Mouse (Mus musculus) yolk sac, embryonic 10.5 days (tissue): Measurements from ENCODE around the gene Hist1h3f.

Experiments used
- DNase-seq: peaks from one replicate; pipeline ENCODE4 v3.0.0-alpha.2; 2017; ENCODE audit warnings: low spot score

The Hist1h3f gene

DNA sequence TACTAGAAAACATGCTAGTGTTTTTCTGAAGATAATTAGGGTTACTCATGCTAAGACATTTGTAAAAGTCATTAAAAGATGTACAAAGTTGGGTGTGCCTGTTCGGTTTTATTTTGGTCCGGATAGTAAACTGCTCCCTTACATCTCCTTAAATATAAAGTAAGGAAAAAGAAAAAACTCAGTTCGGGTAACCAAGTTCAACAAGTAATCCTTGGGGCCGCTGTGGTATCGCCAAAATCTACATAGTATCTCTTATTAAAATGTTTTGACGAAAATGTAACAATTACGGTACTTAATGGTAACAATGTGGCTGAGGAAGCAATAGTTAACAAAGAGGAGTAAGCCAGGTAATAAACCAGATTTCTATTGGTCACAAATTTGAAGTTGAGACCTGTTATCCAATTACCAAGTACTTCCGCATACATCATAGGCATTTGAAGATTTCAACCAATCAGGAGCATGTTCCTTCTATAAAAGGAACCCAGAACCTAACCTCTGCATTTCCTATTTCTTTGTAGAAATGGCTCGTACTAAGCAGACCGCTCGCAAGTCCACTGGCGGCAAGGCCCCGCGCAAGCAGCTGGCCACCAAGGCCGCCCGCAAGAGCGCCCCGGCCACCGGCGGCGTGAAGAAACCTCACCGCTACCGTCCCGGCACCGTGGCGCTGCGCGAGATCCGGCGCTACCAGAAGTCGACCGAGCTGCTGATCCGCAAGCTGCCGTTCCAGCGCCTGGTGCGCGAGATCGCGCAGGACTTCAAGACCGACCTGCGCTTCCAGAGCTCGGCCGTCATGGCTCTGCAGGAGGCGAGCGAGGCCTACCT, at the start of gene Hist1h3f:
Hist1h3f (plus strand) TSS at position 88 of the 822 bp plus-strand sequence.
- DNase-seq, result peak; percentile 92

DNA sequence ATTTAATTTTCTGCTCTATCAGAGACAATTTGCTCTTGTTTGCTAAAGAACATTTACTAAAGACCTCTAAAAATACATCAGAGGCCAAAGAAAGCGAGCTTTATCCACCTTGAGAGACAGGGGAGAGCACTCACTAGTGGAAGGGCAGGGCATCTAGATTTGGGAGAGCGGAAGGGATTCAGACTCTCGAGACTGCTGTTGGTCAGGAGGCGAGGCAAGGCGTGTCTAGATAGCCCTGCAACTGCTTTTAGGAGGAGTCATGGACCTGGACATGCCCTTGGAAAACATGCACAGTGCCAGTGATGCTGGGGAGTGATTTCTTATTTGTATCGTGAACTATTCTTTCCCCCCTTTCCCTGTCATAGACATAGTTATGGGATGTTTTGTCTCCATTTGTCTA, 48.3 kb upstream of the Hist1h3f start:
- no peak for DNase-seq

DNA sequence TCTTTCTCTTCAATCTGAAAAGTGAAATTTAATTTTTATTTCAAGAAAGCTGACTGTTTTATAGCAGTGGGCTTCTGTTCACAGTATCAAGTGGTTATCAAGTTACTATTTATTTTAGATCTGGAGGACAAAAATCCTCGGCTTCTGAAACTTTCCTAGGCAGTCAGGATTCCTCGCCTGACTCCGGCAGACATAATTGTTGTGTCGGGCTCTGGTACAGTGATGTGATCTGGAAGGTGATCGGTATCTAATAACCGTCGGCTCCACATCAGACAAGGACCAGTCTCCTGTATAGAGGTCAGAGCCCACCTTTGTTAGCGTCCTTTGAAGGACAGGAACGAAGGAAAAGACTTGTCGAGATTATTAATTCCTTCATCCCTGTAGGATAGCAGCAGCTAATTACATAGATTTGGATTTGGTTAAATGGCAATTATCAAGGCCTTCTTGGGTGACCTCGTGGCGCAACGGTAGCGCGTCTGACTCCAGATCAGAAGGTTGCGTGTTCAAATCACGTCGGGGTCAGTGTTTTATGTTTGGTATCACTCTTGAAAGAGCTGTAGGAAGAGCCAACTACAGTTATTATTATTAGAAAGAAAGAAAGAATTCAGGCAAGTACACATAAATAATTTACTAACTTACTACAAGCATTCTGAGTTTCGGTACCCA, 46.1 kb upstream of the Hist1h3f start:
- peak; percentile 80 for DNase-seq

DNA sequence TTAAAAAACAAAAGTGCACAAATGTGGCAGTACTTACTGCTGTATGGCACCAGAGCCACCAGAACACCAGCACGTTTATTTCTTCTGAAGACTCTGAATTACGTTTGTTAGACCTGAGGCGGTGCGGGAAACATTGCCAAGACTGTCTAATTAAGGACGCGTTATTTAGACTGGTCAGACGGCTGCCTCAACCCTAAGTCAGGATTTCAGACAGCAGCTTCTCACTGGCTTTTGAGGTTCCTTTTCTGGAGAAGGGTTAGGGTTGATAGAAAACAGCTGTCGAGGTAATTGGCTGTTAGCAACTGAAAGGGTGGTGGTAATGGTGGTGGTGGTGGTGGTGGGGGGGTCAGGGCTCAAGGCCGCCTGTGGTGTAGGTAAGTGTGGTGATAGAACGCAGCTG, 45.2 kb upstream of the Hist1h3f start:
- DNase-seq, result no peak

DNA sequence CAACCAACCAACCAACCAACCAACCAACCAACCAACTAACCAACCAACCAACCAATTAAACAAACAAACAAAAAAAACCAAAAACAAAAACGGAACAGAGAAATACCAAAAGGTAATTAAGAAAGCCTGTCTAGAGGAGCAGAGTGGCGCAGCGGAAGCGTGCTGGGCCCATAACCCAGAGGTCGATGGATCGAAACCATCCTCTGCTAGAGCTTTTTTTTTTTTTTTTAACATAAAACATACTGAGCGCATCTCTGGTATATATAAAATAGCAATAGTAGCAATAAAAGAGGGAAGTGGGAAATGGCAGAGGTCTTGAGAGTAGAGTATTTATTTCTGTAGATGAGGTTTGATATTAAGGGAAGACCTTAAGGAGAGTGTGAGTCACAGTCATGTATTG, 43.9 kb upstream of the Hist1h3f start:
- DNase-seq, result no peak

DNA sequence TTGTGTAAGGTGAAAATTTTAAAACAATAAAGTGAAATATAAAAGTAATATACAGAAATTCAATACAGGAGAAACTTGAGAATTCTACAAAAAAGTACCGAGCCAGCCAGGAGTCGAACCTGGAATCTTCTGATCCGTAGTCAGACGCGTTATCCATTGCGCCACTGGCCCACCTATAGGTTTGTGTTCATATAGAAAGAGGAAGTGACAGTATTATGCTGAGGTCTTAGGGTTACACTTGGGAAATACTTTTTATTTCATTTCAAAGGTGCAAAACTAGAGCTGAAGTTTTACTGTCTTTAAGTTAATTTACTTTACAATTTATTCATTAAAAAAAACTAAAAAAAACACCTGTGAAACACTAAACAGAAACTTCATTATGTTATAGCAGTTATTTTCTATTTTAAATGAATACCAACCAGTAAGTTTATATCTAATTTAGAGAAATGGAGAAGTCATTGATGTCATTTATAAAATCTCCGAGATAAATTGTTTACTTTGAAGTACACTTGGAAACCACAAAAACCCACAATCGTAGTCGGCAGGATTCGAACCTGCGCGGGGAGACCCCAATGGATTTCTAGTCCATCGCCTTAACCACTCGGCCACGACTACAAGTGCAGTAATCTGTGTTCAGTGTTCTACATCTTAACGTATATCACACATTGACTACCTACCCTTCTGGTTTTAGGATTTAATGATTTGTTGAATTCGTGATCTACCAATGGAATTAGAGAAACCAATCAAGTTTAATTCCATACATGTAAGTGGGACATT, 43.2 kb upstream of the Hist1h3f start:
- peak; percentile 88 for DNase-seq

DNA sequence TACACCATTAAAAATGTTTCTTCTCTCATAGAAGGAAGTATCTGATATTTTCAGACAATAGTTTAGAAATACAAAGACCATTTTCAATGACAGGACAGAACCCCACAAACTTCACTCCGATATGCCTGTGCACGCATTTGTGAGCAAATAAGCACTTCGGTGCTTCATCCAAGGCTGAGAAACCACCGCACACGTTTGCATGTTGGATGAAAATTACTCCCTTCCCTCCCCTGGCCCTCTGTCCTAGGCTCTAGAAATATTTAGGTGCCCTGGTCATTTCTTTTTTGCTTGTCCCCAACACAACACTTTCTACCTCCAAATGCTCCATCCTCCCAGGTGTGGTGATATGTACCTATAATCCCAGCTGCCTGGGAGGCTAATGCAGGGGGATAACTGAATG, 42.3 kb upstream of the Hist1h3f start:
- DNase-seq, result no peak

DNA sequence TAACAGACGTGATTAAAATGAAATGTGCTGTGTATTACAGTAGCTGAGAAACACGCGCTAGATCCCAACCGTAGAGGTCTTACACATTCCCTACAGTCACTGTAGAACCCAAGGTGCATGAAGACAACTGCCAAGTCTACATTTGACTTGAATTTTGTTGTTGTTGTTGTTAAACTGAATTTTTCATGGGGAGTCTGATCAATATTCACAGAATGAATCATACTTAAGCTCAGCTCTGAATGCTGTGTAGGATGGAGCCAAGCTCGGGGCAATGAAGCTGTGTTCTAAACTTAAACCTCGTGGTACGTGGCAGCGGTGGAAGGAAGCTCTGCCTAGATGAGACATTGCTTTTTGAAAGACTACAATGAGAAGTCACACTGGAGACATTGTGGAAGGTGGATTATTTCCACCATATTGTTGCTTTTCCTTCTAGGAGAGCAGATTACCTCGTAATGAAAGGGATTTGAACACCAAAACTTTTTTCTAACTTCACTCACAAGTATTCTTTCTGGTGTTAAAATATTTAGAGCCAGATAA, 41.8 kb upstream of the Hist1h3f start:
- DNase-seq, result no peak

DNA sequence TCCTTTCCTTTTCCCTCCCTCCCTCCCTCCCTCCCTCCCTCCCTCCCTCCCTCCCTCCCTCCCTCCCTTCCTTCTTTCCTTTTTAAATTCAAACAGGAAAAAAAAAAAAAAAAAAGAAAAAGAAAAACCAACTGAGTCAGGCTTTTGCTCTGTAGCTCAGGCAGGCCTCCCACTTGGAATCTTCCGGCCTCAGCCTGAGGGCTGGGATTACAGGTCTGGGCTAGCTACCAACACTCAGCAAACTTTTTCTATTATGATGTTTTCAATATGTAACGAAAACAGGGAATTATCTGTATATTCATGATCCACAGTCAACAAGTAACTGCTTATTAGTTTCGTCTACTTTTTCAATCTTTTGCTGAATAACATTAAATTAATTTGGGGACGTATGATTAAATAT, 40.9 kb upstream of the Hist1h3f start:
- DNase-seq, result no peak

DNA sequence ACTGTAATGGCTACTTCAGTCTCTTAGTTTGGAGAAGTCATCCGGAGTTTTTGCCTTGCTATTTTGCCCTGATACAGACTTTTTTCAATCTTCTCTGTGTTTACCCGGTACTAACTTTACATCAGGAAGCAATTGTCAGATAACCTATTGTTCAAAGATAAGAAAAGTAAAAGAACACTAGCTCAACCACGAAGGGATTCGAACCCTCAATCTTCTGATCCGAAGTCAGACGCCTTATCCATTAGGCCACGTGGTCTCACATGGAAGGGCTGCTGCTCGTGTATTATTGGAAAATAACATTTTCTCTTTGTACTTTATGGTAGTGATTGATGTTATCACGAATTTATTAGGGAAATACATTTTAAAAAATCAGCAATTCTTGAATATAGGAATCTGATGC, 40.1 kb upstream of the Hist1h3f start:
- DNase-seq, result peak; percentile 76

DNA sequence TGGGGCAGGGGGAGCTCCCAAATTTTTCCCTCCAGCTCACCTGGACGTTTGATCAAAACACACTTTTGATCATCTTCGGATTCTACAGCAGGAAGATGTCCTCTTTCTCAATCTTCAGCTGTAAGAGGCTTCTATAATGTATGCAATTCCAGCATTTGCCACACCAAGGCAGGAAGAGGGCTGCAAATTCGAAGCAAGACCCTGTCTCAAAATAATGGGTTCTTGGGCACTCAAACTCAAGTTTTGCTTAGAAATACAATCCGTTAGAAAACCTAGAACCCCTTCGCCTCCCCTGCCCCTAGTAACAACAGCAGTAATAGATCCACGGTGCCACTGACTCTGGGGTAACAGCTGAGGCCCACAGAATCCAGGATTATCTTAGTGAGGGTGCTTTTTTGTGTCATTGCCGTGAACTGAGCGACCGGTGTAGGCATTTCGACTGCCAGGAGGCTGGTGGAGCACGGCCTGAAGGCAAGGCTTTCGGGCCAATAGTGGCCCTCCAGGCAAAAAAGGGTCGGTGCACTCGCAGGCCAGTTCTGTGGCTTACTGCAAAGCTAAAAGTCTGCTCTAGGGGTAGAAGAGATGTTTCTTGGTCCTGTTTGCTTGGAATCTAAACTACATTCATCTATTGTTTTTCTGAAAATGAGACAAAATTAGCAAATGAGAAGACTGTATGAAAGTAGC, 38.0 kb upstream of the Hist1h3f start:
- DNase-seq, result peak; percentile 42

DNA sequence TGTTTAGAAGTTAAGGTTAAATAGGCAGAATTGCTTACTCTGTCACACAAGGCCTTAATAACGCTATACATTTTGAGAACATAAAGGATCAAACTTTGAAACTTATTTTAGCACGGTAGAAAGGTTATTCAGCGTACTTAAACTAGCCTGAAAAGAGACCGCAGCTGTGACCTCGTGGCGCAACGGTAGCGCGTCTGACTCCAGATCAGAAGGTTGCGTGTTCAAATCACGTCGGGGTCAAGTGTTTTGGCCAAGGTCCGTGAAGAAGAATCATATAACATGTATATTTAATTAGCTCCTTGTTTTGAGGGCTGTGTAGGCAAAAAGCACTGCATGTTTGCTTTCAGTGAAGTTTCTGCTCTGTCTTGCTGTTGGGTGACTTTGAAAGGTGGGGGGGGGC, 37.5 kb upstream of the Hist1h3f start:
- DNase-seq, result peak; percentile 75

DNA sequence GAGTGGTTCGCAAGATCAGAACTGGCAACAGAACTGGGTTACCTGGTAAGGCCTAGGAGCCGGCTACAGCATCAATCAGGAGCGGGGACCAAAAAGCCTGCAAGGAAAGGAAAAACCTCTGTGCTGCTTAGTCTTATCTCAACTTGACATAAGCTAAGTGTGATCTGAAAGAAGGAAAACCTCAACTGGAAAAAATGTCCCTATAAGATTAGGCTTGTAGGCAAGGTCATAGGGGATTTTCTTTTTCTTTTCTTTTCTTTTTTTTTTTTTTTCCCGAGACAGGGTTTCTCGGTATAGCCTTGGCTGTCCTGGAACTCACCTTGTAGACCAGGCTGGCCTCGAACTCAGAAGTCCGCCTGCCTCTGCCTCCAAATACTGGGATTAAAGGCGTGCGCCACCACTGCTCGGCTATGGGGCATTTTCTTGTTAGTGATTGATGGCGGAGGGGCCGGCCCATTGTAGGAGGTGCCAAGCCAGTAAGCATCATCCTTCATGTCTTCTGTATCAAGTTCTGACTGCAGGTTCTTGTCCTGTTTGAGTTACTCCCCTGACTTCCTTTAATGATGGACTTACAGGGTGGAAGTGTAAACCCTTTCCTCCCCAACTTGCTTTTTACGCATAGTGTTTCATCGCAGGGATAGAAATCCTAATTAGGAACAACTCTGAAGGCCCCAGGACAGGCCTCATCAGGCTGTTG, 36.9 kb upstream of the Hist1h3f start:
- DNase-seq, result peak; percentile 79

DNA sequence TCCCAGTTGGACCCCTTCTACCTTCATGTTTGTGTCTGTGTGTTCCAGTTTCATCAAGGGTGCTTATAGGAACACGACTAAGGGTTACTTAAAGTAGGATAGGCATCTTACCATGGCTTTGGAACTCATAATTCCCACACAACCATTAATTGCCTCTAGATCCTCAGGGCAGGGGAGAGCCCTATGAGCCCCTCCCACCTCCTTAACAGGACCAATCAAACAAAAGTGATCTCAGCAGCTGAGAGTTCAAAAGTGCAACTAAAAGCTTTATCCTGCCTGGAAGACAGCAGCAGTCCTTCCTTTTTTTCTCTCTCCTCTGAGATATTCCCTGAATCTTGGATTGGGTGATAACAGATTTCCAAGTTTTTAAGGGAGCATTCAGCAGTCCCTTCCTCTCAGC, 33.7 kb upstream of the Hist1h3f start:
- no peak for DNase-seq

DNA sequence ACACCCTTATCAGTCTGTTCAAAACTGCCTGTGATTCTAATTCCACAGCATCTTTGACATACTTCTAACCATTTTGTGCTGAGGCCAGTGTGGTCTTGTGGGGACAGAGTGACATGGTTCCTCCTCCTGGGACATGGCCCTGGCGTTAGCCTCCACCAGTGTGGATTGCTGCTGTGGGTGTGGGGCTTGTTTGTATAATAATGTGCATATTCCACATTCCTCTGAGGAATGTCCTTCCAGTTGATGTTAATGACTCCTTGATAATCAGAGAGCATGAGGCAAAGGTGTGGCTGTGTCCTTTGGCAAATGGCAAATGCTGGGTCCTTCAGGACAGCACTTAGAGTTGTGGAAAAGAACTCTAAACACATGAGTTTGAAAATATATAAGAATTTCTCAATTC, 30.3 kb upstream of the Hist1h3f start:
- no peak for DNase-seq

DNA sequence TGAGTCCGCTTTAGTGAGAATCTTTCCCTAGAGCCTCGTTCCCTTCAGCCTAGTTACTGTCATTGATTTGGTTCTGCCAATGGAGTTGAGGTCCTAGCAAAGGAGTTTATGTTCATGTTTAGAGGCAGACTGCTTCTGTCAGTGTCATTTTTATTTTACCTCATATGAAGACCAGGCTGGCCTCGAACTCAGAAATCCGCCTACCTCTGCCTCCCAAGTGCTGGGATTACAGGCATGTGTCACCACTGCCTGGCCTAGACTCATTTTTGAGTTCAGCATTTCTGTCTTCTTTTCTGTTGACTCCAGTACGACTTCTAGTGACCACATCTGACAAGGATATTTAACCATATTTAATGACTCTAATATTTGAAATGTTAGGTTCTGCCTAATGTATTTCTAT, 28.6 kb upstream of the Hist1h3f start:
- no peak for DNase-seq

DNA sequence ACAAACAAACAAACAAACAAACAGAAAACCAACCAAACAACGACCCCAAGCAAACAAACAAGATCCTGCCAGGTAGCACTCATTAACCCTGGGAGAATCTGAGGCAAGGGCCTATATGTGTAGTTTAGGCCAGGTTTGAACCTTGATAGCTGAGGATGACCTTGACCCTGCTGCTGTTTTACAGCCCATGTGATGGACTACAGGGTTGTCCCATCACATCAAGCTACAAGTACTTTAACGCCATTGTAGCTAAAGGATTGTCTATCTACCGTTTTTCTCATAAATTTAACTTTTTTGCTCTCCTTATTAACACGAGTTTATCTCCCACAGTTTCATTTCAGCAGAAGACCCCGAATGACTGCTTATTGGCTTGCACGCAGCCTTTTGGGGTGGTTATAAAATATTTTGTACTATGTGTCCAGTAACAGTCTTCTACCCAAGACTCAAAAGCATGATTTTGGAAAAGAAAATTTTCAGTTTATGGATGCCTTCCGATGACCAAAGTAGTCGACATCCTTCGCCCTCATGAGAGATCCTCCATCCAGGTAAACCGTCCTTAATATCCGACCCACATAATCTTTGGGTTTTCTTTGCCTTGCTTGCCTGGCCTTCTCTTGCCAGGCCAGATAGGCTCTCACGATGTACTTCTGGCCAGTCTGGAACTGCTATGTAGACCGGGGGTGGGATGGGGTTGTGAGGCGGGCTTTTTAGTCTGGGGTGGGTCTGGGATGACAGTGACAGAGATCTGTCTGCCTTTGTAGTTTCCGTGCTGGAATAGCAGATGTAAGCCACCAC, 27.8 kb upstream of the Hist1h3f start:
- DNase-seq, result no peak

DNA sequence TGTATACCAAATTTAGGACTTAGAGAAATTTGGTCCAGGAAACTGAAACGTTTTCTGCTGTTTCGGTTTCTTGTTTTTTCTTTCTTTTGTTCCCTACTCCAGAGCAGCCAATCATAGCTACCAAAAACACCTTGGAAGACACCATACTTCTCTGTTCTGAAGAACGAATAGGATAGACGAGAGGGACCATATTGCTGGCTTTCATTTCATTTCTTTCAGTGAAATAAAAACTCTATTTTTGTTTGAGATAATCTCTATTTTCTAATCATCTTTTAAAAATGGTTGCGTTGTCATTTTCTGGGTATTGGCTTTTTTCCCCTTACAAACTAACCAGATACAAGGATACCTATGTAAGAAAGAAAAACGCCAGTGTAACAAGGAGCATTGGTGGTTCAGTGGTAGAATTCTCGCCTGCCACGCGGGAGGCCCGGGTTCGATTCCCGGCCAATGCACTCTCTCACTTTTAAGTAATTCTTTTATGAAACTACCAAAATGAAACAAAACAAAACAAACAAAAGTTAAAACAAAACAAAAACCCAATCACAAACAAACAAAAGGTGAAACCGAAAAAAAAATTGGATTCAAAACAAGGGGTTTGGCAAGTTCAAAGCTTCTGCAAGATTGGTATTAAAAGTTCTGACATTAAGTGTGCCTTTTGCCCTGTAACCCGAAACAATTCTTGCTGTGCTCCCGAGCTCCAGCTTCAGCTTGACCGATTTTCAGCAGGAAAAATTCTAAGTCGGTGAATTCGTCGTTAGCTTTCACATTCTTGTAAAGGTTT, 26.8 kb upstream of the Hist1h3f start:
- DNase-seq, result peak; percentile 80

DNA sequence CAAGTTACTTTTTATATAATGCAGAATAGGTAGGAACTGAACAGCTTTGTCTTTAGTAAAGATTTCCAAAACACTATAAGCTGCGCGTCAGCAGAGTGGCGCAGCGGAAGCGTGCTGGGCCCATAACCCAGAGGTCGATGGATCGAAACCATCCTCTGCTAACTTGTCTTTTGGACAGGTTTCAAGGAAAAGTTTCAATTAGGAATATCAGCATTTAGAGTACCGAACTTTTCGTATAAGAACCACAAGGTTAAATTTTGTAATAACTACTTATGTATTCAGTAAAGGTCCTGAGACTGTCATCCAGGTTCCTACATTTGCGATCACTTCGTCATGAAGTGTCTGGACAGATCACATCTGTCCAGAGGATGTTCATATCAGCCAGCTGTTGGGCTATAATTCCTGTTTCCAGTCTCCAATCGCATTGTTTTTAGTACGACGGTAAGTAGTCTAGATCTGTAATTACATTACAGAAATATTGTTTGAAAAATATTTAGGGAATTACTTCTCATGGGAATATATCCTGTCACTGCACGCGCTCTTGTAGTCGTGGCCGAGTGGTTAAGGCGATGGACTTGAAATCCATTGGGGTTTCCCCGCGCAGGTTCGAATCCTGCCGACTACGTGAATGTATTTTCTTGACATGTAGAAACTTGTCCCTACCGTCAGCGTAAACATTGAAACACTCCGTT, 26.1 kb upstream of the Hist1h3f start:
- peak; percentile 88 for DNase-seq
